Mouse (Mus musculus): ENCODE measurements at regions not wholly inside any gene's neighbourhood (a gene's known extent, or its start where the extent isn't known, plus 50 kb on each side); places are given as distances from the start of the nearest gene placed in this dataset.
A peak's percentile ranks its signal among the peaks of the same experiment; 100 is the strongest.

DNA sequence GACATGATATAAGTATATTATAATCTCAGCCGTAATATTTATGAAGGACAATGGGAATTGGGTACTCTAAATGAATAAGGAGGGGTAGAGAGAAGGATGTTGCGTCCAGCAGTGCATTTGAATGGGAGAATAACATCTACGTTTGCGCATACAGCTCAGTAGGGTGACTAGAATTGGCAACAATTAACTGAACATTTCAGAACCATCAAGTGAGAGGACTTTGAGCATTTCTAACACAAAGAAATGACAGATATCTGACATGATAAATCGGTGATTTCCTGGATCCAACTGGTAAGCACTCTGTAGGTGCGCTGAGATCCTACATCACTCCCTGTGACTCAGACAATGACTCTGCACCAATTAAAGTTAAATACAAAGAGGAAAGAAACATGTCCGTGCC, 431.3 kb downstream of the Ipmk start:
- DNase-seq = no peak

DNA sequence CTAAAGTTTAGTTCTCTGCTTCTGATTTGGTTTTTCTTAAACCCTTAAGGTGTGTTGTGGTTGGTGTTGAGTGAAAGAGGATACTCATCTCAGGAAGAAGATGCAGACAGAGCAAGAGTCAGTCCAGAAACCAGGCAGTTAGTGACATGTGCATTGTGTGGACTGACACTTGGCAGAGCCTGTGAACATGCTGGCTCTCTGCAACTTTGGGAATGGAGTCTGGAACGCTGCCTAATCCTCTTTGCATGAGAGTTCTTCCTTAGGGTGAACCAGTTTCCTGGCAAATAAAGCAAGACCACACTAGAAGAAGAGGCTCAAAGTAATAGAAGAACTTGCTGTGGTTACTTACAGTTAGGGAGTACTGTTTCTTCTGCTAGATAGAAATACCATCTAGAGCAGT, 441.7 kb downstream of the Ipmk start:
- DNase-seq = no peak

DNA sequence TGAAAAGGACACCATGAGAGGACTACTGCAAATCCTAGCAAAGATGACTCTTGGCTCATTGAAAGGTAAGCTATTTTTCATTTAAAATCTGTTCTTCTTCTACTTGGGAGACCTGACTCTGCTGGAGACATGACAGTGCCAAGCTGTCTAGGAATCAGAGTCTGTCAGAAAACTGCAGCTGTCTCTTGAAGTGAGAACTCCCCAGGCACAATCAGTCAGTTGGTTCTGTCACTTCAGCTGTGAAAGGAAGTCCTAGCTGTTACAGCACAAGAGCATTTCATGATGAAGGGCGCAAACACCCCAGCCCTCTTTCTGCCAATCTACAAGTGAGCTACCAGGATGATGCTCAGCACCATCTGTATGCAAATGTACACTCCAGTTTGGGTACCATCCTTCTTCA, 442.4 kb downstream of the Ipmk start:
- no peak for DNase-seq

DNA sequence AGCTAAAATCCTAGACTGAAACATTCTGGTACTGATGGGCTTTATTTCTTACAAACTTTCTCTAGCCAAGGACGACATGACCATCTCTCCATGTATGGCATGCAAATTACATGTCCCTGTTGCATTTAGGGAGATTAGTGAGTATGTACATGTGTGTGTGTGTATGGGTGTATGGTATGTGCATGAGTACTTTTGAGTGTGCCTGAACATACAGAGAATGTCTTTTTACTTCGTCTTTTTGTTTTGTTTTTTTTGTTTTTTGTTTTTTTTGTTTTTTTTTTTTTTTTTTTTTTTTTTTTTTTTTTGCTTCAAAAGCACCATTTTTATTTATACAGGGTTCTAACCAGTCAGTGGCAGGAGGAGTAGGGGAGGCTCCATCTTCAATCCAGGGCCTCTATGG, 451.1 kb downstream of the Ipmk start:
- DNase-seq = no peak

DNA sequence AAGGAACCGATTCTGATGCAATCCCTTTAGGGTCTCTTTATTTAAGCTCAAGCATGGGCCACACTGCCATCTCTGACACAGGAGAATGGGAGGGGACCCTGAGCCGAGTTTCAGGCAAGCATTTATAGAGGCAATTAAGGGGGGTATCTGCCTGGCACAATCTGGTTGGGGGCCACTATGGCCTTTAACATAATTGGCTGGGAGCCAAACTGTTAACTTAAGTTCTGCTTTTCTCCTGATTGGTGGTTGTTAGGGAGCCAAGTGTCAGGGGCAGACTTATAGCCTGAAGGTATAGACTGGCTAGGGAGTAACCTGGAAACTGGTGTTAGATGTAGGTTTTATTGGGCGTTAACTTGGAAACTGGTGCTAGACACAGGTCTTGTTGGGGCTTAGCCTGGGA, 454.9 kb downstream of the Ipmk start:
- no peak for DNase-seq

DNA sequence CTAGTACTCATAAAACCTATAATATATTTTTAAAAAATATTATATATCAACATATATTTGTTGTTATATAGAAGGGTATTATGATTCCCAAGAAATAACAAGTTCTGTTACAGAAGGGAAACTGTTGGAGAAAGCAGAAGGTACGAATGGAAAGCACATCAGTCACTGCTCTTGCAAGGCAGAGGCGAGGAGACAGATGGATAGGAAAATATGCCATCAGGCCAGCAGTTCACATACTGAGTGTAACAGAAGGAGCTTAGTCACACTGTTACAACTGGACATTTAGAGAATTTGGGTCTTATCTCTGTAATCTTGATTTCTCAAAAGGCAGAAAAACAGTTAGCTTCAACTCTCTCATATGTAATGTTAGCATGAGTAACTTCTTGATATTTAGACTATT, 485.1 kb downstream of the Ipmk start:
- no peak for DNase-seq

DNA sequence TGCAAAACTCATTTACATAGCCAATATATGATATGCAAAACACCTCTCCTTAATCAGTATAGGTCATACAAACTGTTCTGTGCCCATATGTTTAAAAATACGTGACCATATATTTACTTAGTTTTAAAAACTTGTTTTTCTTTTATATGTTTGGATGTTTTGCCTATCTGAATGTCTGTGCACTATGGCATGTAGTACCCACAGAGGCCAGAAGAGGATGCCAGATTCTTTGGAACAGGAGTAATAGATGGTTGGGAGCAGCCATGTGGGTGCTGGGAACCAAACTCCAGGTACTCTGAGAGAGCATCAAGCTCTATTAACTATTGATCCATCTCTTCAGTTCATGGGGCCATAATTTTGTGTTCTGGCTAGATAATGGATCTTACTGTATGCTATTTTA, 487.5 kb downstream of the Ipmk start:
- DNase-seq = no peak

DNA sequence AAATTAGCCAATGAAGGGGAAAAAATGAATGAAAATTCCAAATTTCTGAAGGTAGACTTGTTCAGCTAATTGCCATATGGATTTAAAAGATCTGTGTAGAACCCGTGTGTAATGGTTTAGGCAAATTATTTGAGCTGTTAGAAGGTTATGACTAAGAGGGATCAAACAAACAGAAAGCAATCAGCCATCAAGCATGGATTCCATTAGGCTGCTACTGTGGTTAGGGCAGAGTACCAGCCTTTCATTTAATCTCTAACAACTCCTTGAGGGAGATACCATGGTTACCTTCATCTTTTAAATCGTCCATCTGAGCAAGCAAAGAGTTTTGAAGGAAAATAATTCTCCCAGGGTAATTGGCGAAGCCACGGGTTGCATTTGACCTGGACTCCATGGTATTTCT, 509.5 kb downstream of the Ipmk start:
- DNase-seq = no peak

DNA sequence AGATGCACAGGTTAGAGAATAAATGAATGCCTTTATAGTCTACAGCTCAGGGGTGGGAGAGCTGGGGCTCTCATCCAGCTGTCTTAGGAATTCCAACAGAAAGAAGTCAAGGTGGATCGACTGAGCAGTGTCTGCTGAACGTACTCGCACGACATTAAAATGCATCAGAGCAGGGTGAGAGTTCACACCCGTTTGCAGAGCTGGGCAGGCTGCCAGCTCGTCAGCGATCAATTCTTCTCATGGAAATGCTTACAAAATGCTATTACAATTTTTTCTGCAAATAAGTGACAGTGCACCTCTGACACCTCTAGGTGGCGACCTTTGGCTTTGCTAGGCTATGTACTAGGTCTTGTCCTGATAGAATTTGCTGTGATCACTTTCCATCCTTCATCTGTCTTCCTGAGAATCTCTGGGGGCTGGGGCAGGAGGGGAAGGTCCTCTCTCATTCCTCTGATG, 510.0 kb downstream of the Ipmk start:
- DNase-seq = peak; percentile 43

DNA sequence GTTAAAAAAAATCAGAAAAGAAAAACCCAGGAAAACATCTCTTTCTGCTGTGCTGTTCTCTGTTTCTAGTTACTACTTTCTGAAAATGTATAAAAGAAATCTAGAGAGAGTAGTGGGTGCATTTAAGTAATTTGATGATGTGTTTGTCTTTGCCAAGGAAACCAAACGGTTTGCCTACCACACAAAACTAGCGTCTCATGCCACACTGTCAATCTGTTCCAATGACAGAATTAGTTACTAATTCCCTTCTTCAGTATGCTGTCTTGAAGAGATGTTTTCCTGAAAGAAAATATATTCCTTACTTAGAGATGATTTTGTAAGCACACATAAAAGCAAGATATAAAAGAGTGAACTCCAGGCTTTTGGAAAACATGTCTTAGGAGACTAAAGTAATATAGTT, 546.2 kb downstream of the Ipmk start:
- DNase-seq = no peak

DNA sequence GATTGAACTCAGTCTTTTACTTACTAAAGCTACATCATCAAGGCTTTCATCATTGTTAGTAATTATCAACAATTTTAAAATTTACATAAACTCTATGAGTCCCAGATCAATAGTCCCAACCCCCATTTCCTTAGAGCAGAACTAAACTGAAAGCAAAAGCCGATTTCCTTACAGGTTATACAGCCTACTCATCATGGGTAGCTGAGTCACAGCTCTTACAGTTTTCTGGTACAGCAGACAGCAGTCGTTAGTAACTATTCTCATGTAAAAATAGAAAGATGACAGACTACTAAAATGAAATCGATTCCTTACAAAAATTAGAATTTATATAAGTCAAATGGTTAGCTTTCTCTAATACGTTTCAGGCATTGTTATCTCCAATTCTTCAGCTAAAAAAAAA, 557.5 kb downstream of the Ipmk start:
- no peak for DNase-seq
